Mouse (Mus musculus): ENCODE data around the gene Polr2a. TPM values are rescaled to one million over a fixed set of nuclear protein-coding genes. Genes with fewer than 3 reads are reported as not detected.
A peak's percentile ranks its signal among the peaks of the same experiment; 100 is the strongest.

Polr2a gene
- polyA plus RNA-seq, 1 experiment from 2014 or later, result 58.4 TPM

DNA sequence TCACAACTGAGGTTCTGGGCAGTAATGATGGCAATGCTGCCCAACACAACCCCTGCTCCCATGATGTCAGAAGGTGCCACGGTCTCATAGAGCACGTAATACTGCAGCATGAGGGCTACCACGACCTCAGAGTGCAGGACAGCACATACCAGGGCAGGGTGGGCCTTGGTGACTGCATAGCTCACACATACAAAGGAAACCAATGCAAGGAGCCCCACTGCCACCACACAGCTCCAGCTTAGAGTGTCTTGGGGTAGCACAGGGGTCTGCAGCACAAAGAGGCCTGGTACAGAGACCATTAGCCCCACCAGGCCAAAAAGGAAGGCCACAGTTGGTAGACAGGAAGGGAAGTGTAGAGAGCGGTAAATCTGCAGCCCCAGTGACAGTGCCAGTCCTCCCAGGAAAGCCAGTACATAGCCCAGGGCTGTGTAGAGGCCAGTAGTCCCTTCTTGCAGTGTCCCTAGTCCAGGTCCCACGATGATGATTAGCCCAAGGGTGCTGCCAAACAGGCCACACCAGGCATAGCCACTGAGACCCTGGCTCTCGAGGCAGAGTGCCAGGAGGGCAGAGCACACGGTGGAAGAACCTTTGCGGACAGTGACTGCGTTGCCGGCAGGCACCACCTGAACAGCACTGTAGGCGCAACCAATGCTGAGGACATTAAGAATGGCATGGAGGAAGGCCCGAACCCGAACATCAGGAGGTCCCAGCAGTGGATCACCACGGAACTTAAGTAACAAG, 1.9 kb upstream of the Polr2a start:
- Histone ChIP-seq H3K27me3 (ENCODE audit: control insufficient read depth, insufficient read depth, low read length) (no peaks in the 10 kb centered on the region), H3K4me1 (ENCODE audit: control insufficient read depth, insufficient read depth, low read length) (peaks cover 28% of the 10 kb centered on the region), H3K27ac (ENCODE audit: low read depth, low read length) (peak overlapping the region; percentile 98), H3K36me3 (ENCODE audit: control insufficient read depth, insufficient read depth, low read length) (no peaks in the 10 kb centered on the region; the same call in 1 of the 2 replicates), H3K4me3 (ENCODE audit: low read length) (no peak overlapping the region), H3K9me3 (ENCODE audit: control insufficient read depth, low read length) (no peaks in the 10 kb centered on the region), H3K9ac (ENCODE audit: low read depth, low read length) (0 out of 2 replicates have a peak overlapping the region, but pooled peaks have one; percentile 83), H3K4me2 (replicated peaks; ENCODE audit: low read depth, low read length) (peak overlapping the region; percentile 83)
- ATAC-seq (ENCODE audit: low FRiP score, low TSS enrichment), result no peak
- WGBS, result 85% methylated on average over 14 of the region's 14 CpGs

DNA sequence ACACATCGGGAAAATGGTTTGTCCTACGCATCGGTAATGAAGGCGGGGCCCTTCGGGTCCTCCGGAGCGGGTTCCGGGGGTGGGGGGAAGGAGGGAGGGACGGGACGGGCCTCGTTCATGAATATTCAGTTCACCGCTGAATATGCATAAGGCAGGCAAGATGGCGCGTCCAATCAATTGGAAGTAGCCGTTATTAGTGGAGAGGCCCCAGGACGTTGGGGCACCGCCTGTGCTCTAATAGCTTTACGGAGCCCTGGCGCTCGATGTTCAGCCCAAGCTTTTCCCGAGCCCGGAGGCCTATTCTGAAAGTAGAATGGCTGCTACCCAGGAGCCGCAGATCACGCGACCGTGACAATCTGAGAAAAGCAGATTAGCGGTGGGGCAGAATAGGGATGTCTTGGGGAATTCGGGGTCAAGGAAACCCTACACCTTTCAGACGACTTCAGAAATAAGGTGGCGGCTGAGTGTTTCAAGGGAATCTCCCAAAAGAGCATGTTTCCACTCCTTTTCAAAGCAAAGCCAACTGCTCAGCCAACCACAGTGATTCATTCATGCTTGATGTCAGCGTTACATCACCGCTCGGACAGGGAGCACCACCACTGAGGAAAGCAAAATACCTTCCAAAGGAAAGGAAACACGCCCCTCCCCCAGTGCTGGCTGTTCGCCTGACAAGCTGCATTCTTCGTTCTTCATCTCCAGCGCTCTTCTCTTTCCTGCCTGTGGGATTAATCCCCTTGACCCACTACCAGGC, 709 bp upstream of the Polr2a start:
- Histone ChIP-seq H3K9ac (ENCODE audit: low read depth, low read length) (peak overlapping the region; percentile 83), H3K4me3 (ENCODE audit: low read length) (peak overlapping the region; percentile 67), H3K27ac (ENCODE audit: low read depth, low read length) (peak overlapping the region; percentile 98), H3K36me3 (ENCODE audit: control insufficient read depth, insufficient read depth, low read length) (no peaks in the 10 kb centered on the region; the same call in 1 of the 2 replicates), H3K9me3 (ENCODE audit: control insufficient read depth, low read length) (no peaks in the 10 kb centered on the region), H3K4me2 (replicated peaks; ENCODE audit: low read depth, low read length) (peak overlapping the region; percentile 83), H3K27me3 (ENCODE audit: control insufficient read depth, insufficient read depth, low read length) (no peaks in the 10 kb centered on the region), H3K4me1 (ENCODE audit: control insufficient read depth, insufficient read depth, low read length) (peaks cover 32% of the 10 kb centered on the region)
- under 1% methylated on average over 37 of the region's 37 CpGs for WGBS
- peak; percentile 88 for ATAC-seq (ENCODE audit: low FRiP score, low TSS enrichment)

DNA sequence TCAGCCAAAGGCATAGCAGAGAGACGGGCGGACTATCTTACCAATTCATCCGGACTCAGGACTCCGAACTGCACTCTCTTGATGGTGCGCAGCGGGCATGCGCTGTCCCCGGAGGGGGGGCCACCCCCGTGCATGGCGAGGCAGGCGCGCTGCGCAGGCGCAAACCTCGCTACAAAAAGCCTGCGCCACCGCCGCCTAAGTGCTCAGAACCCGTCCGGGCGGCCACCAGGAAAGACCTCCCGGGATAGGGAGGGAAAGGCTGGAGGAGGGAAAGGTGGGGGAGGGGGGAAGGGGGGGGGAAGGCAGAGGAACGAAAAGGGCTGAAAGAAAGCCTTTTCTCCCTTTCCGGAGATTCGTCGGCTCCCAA, 364 bp downstream of the Polr2a start:
- Histone ChIP-seq H3K9me3 (ENCODE audit: control insufficient read depth, low read length) (no peaks in the 10 kb centered on the region), H3K4me1 (ENCODE audit: control insufficient read depth, insufficient read depth, low read length) (peaks cover 34% of the 10 kb centered on the region)

DNA sequence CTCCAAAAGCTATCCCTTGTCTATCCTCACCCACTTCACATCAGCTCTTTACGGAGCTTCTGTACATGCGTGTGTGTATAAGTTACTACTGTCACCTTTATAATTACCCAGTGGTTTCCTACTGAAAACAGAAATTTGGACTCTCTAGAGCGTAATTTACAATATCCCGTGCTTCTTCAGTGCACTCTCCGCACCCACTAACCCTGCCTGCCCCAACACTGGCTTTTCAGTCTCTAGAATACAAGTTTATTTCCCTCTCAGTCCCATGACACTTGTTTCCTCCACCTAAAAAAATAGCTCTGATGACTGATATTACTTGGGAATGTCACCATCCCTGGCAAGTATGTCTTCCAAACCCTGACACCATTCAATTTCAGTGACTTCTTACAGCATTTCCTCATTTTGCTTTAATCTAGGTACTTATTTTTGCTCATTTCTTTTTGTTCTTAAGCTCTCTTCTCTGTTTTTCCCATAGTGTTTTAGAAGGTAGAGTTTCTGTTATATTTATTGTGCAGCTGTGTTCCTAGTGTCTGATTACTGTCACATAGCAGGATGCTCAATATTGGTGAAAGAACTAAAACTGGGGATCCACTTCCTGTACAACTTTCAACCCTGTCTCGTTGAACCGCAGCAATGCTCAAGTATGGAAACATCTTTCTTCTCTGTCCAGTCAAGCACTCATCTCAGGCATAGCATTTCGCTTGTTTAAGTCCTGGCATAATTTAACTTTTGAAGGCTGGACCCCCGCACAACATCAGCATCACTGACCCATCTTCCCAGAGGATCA, 941 bp downstream of the Polr2a start:
- H3K4me1 ChIP-seq (ENCODE audit: control insufficient read depth, insufficient read depth, low read length), result peaks cover 36% of the 10 kb centered on the region
- no peaks in the 10 kb centered on the region; the same call in 1 of the 2 replicates for H3K36me3 ChIP-seq (ENCODE audit: control insufficient read depth, insufficient read depth, low read length)
- H3K9ac ChIP-seq (ENCODE audit: low read depth, low read length), result peak overlapping the region; percentile 83; the same call in 1 of the 2 replicates
- no peaks in the 10 kb centered on the region for H3K27me3 ChIP-seq (ENCODE audit: control insufficient read depth, insufficient read depth, low read length)
- peak overlapping the region; percentile 83 for H3K4me2 ChIP-seq (replicated peaks; ENCODE audit: low read depth, low read length)
- peak overlapping the region; percentile 98 for H3K27ac ChIP-seq (ENCODE audit: low read depth, low read length)
- no peak for ATAC-seq (ENCODE audit: low FRiP score, low TSS enrichment)
- H3K4me3 ChIP-seq (ENCODE audit: low read length), result peak overlapping the region; percentile 67
- no peaks in the 10 kb centered on the region for H3K9me3 ChIP-seq (ENCODE audit: control insufficient read depth, low read length)
- 37% methylated on average over 9 of the region's 9 CpGs for WGBS

More for the DNA sequence above, 364 bp downstream of the Polr2a start:
- peak overlapping the region; percentile 98 for H3K27ac ChIP-seq (ENCODE audit: low read depth, low read length)
- peak overlapping the region; percentile 83 for H3K4me2 ChIP-seq (replicated peaks; ENCODE audit: low read depth, low read length)
- ATAC-seq (ENCODE audit: low FRiP score, low TSS enrichment), result peak; percentile 90
- peak overlapping the region; percentile 83 for H3K9ac ChIP-seq (ENCODE audit: low read depth, low read length)
- no peaks in the 10 kb centered on the region; the same call in 1 of the 2 replicates for H3K36me3 ChIP-seq (ENCODE audit: control insufficient read depth, insufficient read depth, low read length)
- peak overlapping the region; percentile 67 for H3K4me3 ChIP-seq (ENCODE audit: low read length)
- H3K27me3 ChIP-seq (ENCODE audit: control insufficient read depth, insufficient read depth, low read length), result no peaks in the 10 kb centered on the region
- WGBS, result 1% methylated on average over 24 of the region's 26 CpGs

DNA sequence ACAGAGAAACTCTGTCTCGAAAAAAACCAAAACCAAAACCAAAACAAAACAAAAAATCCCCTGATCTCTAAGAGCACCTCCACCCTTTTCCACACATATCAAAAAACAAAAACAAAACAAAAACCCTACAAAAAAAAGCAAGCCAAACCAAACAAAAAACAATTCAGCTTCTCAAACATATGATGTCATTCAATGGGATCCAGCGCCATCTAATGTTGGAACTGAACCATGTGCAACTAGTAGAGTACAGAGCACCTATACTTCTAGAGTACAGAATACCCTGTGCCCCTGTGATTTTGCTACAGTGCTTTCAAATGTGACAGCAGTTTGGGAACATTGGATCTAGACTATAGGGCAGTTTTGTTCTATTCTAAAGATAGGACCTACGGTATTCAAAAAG, 3.7 kb downstream of the Polr2a start:
- Histone ChIP-seq H3K9me3 (ENCODE audit: control insufficient read depth, low read length) (no peaks in the 10 kb centered on the region), H3K27me3 (ENCODE audit: control insufficient read depth, insufficient read depth, low read length) (no peaks in the 10 kb centered on the region), H3K4me1 (ENCODE audit: control insufficient read depth, insufficient read depth, low read length) (peaks cover 28% of the 10 kb centered on the region), H3K4me2 (replicated peaks; ENCODE audit: low read depth, low read length) (peak overlapping the region; percentile 34; the same call in 1 of the 2 replicates), H3K36me3 (ENCODE audit: control insufficient read depth, insufficient read depth, low read length) (no peaks in the 10 kb centered on the region; the same call in 1 of the 2 replicates), H3K4me3 (ENCODE audit: low read length) (no peak overlapping the region), H3K9ac (ENCODE audit: low read depth, low read length) (no peak overlapping the region), H3K27ac (ENCODE audit: low read depth, low read length) (no peak overlapping the region)
- WGBS, result 53% methylated on average over 3 of the region's 3 CpGs
- no peak for ATAC-seq (ENCODE audit: low FRiP score, low TSS enrichment)

DNA sequence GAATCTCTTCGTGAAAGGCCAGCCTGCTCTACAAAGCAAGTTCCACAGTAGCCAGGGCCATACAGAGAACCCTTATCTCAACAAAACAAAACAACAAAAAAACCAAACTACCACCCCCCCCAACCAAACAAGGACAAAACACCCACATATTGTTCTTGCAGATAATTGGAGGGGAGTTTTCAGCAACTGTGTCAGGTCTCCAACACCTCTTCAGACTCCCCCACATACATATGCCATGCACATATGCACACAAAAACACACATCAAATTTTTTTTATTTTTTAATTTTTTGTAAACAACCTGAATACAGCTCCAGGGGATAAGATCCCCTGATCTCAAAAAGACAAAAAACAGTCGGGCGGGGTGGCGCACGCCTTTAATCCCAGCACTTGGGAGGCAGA, 4.2 kb downstream of the Polr2a start:
- Histone ChIP-seq H3K4me1 (ENCODE audit: control insufficient read depth, insufficient read depth, low read length) (peaks cover 27% of the 10 kb centered on the region), H3K4me3 (ENCODE audit: low read length) (no peak overlapping the region), H3K36me3 (ENCODE audit: control insufficient read depth, insufficient read depth, low read length) (peaks cover 5% of the 10 kb centered on the region; the same call in 1 of the 2 replicates), H3K9me3 (ENCODE audit: control insufficient read depth, low read length) (no peaks in the 10 kb centered on the region), H3K27ac (ENCODE audit: low read depth, low read length) (no peak overlapping the region), H3K27me3 (ENCODE audit: control insufficient read depth, insufficient read depth, low read length) (no peaks in the 10 kb centered on the region), H3K9ac (ENCODE audit: low read depth, low read length) (no peak overlapping the region), H3K4me2 (replicated peaks; ENCODE audit: low read depth, low read length) (no peak overlapping the region)
- 89% methylated on average over 5 of the region's 5 CpGs for WGBS
- no peak for ATAC-seq (ENCODE audit: low FRiP score, low TSS enrichment)

DNA sequence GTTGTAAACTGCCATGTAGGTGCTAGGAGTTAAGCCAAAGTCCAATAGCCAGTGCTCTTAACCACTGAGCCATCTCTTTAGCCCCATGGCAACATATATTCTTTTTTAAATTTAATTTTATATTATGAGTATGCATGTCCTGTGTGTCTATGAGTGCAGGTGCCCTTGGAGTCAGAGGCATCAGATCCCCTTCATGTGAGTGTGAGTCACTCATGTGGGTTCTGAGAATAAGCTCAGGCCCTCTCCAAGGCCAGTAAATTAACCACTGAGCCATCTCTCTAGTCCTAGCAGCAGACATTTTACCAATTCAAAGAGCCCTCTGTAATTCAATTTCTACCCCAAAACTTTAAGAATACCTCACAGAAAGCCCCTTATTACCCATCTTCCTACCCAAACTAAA, 5.8 kb downstream of the Polr2a start:
- Histone ChIP-seq H3K36me3 (ENCODE audit: control insufficient read depth, insufficient read depth, low read length) (peaks cover 11% of the 10 kb centered on the region), H3K27ac (ENCODE audit: low read depth, low read length) (no peak overlapping the region)

DNA sequence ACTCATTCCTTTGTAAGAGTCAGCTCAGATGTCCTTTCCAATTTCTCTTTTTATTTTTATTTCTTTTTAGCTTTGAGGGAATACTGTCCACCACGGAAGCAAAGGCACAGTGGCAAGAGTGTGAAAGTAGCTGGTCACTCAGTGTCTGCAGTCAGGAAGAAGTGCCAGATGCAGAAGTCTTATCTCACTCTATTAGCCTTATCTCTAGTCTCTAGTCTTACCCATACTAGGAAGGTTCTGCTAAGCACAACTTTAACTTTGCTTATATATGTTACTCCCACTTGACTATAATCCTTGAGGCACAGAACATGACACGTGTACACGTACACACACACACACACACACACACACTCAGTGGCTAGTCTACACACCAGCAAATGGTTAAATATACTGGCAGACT, 6.8 kb downstream of the Polr2a start:
- H3K4me3 ChIP-seq (ENCODE audit: low read length), result no peak overlapping the region

More for the DNA sequence above, 5.8 kb downstream of the Polr2a start:
- H3K4me3 ChIP-seq (ENCODE audit: low read length), result no peak overlapping the region
- peaks cover 27% of the 10 kb centered on the region for H3K4me1 ChIP-seq (ENCODE audit: control insufficient read depth, insufficient read depth, low read length)
- H3K9me3 ChIP-seq (ENCODE audit: control insufficient read depth, low read length), result no peaks in the 10 kb centered on the region
- H3K27me3 ChIP-seq (ENCODE audit: control insufficient read depth, insufficient read depth, low read length), result no peaks in the 10 kb centered on the region
- H3K9ac ChIP-seq (ENCODE audit: low read depth, low read length), result no peak overlapping the region
- no peak for ATAC-seq (ENCODE audit: low FRiP score, low TSS enrichment)
- H3K4me2 ChIP-seq (replicated peaks; ENCODE audit: low read depth, low read length), result no peak overlapping the region

More for the DNA sequence above, 6.8 kb downstream of the Polr2a start:
- ATAC-seq (ENCODE audit: low FRiP score, low TSS enrichment), result no peak
- no peaks in the 10 kb centered on the region for H3K27me3 ChIP-seq (ENCODE audit: control insufficient read depth, insufficient read depth, low read length)
- no peak overlapping the region for H3K27ac ChIP-seq (ENCODE audit: low read depth, low read length)
- WGBS, result 81% methylated on average over 3 of the region's 3 CpGs
- H3K9me3 ChIP-seq (ENCODE audit: control insufficient read depth, low read length), result no peaks in the 10 kb centered on the region
- peaks cover 18% of the 10 kb centered on the region for H3K4me1 ChIP-seq (ENCODE audit: control insufficient read depth, insufficient read depth, low read length)
- no peak overlapping the region for H3K4me2 ChIP-seq (replicated peaks; ENCODE audit: low read depth, low read length)
- H3K9ac ChIP-seq (ENCODE audit: low read depth, low read length), result no peak overlapping the region
- H3K36me3 ChIP-seq (ENCODE audit: control insufficient read depth, insufficient read depth, low read length), result peaks cover 21% of the 10 kb centered on the region
